Mouse (Mus musculus) megakaryocyte-erythroid progenitor cell, adult 5 weeks (primary cell): Measurements from ENCODE around the gene Fv1. TPM values are rescaled to one million over a fixed set of nuclear protein-coding genes. Genes with fewer than 3 reads are reported as not detected.

ENCODE experiments used
- polyA plus RNA-seq: library from polyadenylated mRNA; stranded (reverse); fragments of >175 nt; gene quantifications from 2 replicates; pipeline ENCODE4 v1.2.3, GENCODE M21; 2012

Gene Fv1
- polyA plus RNA-seq, result 0.31 and 0.38 TPM in 2 replicates

DNA sequence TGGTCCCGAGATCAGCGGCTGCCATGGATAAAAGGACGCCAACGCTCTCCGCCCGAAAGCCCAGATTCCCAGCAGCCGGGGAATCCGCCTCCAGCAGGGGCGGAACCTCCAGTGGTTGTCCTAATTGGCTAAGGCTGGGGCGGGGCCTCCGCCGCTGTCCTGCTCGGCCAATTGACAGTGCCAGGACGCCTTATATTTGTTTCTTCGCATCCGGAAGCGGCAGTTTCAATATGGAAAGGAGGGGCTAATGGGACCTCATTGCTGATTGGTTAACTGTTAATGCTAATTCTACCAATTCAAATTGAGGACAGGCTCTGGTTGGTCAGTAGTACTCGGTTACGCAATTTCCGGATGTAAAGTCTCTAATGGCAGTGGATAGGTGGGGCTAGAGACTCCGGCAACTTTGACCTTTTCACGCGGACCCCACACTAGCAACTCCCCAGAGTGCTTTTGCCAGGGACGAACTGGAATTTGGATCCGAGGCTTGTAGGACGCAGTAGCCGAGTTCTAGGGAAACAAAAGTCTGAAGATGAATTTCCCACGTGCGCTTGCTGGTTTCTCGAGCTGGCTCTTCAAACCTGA, at the start of gene Fv1, which contains the start of gene Miip:
TSS of gene Fv1 (plus strand) at position 530 of the 582 bp plus-strand sequence.
TSS of gene Miip (minus strand) at position 367 of the 582 bp plus-strand sequence.

DNA sequence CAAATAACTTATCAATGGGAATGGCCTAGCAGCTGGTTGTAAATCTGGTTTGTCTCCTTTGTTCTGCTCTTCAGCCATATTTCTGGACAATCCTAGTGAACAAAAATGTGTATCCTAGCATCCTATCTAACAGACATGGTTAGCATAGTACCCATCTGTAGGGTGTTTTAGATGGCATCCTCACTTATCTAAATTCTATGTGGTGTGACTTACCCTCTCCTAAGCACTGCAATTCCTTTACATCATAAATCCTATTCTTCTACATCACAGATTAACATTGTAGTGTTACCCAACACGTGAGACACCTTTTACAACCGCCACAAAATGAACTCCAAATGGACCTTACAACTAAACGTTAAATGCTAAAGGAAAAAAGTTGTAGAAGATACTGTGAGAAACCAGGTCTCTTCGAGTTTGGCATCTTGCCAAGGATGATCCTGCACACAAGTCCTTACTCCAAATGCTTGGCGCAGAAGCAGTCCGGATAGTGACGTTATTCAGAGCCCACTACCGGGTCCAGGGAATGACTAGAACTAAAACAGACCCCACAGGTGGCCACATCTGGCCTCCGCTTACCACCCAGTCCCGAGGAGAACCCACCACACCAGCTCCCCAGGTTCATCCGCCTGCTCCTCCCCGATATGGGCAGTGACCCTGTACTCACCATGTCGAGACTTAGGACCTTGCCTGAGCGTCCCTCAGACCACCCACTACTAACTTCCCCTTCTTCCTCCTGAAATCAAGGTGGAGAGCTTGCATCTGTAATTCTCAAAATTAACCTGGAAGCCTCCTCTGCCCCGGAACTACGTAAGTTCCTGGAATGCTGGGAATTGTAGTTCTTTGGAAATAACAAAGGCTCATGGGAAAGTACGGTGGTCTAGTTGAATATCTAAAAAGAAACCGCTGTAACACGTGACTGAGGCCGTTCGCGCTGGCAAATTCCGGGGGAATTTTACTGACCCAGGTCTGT, 20.9 kb upstream of the Fv1 start, which contains the start of gene Zfp933:
TSS of gene Zfp933 (minus strand) at position 753 of the 970 bp plus-strand sequence.

DNA sequence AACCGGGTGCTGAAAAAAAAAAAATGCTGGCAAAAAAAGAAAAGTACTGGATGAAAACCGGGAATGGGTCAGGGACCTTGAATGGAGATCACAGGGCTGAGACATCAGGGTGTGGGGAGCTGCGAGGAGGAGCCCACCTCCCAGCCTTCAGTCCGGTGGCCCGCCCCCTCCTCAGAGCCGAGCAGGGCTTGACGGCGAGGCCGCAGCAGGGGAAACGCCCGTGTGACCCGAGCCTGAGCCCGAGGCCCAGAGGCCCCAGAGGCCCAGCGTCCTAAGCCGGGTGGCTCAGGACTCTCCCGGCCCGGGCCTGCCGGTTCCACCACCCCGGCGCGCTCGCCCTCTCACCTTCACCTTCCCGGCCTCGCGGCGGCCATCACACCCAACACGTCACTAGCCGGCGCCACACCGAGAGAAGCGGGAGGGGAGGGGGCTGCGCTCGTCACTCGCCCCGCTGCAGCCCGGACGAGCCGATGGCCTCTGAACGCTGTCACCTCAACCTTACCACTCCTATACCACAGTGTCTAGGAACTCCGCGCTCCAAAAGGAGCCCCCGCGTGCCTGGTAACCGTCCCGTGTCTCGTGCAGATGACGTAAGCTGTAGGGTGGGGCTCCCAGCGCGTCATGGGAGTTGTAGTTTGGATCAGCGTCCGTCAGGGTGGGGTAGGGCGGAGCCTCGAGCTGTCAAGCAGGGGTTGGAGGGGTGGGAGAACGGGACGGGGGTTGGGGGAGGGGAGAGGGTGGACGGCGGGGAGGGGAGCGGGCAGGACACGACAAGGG, 35.7 kb downstream of the Fv1 start, which contains the start of gene Mfn2:
TSS of gene Mfn2 (minus strand) at position 392 of the 777 bp plus-strand sequence.

Other genes starting within 250 kb of the Fv1 start
- gene Zfp979, start 226.5 kb upstream of the Fv1 start, polyA plus RNA-seq, result 0.11 and 0.17 TPM in 2 replicates
- gene Zfp534, start 166.4 kb upstream of the Fv1 start, polyA plus RNA-seq, result not detected in 2 replicates
- gene Zfp984, start 59.2 kb upstream of the Fv1 start, polyA plus RNA-seq, result 0.87 and 1.5 TPM in 2 replicates
- 0.10 and 0.19 TPM in 2 replicates for gene Zfp933, start 20.6 kb upstream of the Fv1 start, polyA plus RNA-seq
- 74.9 and 75.5 TPM in 2 replicates for gene Miip, start 163 bp upstream of the Fv1 start, polyA plus RNA-seq
- 23.8 and 25.0 TPM in 2 replicates for gene Mfn2, start 35.7 kb downstream of the Fv1 start, polyA plus RNA-seq
- gene Plod1, start 67.8 kb downstream of the Fv1 start, polyA plus RNA-seq, result 7.7 and 10.8 TPM in 2 replicates
- 106 and 121 TPM in 2 replicates for gene 2510039O18Rik, start 71.9 kb downstream of the Fv1 start, polyA plus RNA-seq
- gene Nppb, start 116.8 kb downstream of the Fv1 start, polyA plus RNA-seq, result not detected in 2 replicates
- not detected in 2 replicates for gene Nppa, start 131.7 kb downstream of the Fv1 start, polyA plus RNA-seq
- 2.4 and 3.4 TPM in 2 replicates for gene Clcn6, start 169.8 kb downstream of the Fv1 start, polyA plus RNA-seq
- 6.8 and 8.6 TPM in 2 replicates for gene Mthfr, start 170.1 kb downstream of the Fv1 start, polyA plus RNA-seq
- gene Agtrap, start 219.1 kb downstream of the Fv1 start, polyA plus RNA-seq, result 14.0 and 17.8 TPM in 2 replicates